Mouse (Mus musculus) embryonic facial prominence, embryonic 12.5 days (tissue): ENCODE results near the gene Gatb. TPM values are rescaled to one million over a fixed set of nuclear protein-coding genes. Genes with fewer than 3 reads are reported as not detected.

Experiments
- ATAC-seq: fragments of 200-750 bp; cut with Nextera tagmentation; 2 replicates; pipeline ENCODE4 v1.8.0; 2017; ENCODE audit not compliant: insufficient number of reproducible peaks, insufficient read depth, low FRiP score, low TSS enrichment
- H3K27ac ChIP-seq: fragments of 300-500 bp; sonication (generic); 2 replicates; pipeline ENCODE4 v1.5.1; 2016; ENCODE audit warnings: mild to moderate bottlenecking
- H3K27me3 ChIP-seq: fragments of 300-500 bp; sonication (generic); 2 replicates; pipeline ENCODE4 v1.6.1; 2016; ENCODE audit warnings: mild to moderate bottlenecking, moderate library complexity
- H3K36me3 ChIP-seq: fragments of 300-500 bp; sonication (generic); 2 replicates; pipeline ENCODE4 v1.6.1; 2016; ENCODE audit warnings: mild to moderate bottlenecking
- H3K4me1 ChIP-seq: fragments of 300-500 bp; sonication (generic); 2 replicates; pipeline ENCODE4 v1.6.1; 2016
- H3K4me2 ChIP-seq: fragments of 300-500 bp; sonication (generic); replicated peaks from 2 replicates; pipeline ENCODE4 v1.6.1; 2016; ENCODE audit warnings: mild to moderate bottlenecking, moderate library complexity
- H3K4me3 ChIP-seq: fragments of 300-500 bp; sonication (generic); 2 replicates; pipeline ENCODE4 v1.5.1; 2016; ENCODE audit warnings: mild to moderate bottlenecking
- H3K9ac ChIP-seq: fragments of 300-500 bp; sonication (generic); 2 replicates; pipeline ENCODE4 v1.6.1; 2016; ENCODE audit warnings: mild to moderate bottlenecking, moderate library complexity
- H3K9me3 ChIP-seq: fragments of 300-500 bp; sonication (generic); 2 replicates; pipeline ENCODE4 v1.6.1; 2016; ENCODE audit warnings: mild to moderate bottlenecking, moderate library complexity
- WGBS: fragments of 180-500 bp; shearing (Covaris S2); methylation state at CpG from one replicate; pipeline ENCODE4 v1.1.7; 2016; 5-methylcytosine and 5-hydroxymethylcytosine counted together
- polyA plus RNA-seq: library from polyadenylated mRNA; unstranded; fragments of >200 nt; fragmentation: Nextera tagmentation; extraction: Ambion mirVana; gene quantifications from 2 replicates; pipeline ENCODE4 v1.2.1, GENCODE M21; 2016

Gatb gene
- polyA plus RNA-seq, 1 experiment from 2014 or later = 23.5 TPM

- no peaks in the 10 kb centered on the region for H3K9me3 ChIP-seq
- H3K36me3 ChIP-seq = no peaks in the 10 kb centered on the region
- H3K4me2 ChIP-seq = no peak overlapping the region
- 93% methylated on average over 2 of the region's 2 CpGs for WGBS
- H3K4me1 ChIP-seq = no peaks in the 10 kb centered on the region
- no peak overlapping the region for H3K4me3 ChIP-seq
- no peak overlapping the region for H3K9ac ChIP-seq
- ATAC-seq = no peak
- H3K27me3 ChIP-seq = no peaks in the 10 kb centered on the region
- no peak overlapping the region for H3K27ac ChIP-seq
Observed at GRCm38 (mm10) chr3:85635591-85635990, 61.7 kb downstream of the Gatb start.

DNA sequence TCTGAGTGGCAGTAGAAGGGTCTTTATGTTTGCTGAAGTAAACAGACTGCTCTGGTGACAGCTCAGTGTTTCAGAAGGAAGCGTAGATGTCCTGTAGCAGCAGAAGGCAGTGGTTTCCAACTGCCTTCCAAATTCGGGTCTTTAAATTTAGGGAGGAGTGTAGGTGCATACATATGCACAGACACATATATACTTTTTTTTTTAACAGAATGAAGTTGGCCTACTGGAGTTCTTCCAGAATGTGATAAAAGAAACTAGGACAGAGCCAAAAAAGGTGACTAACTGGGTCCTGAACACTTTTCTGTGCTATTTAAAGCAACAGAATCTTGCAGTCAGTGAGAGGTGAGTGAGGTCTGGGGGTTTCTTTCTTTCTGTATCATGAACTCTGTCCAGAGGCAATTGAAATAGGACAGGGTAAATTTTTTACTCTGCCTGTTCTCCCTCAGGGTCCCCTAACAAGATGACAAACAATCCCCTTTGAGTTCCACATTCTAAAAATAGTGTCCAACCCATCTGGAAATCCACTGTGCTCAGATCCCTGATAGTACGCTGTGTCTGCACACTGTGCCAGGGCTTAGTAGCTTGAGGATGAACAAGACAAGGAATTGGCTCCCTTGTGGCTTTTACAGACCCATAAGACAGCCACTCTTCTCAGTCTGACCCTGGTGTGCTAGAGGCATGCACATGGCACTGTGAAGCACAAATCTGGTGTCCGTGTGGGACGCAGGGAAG is 63.0 kb downstream of the Gatb start:
- H3K36me3 ChIP-seq = no peaks in the 10 kb centered on the region
- ATAC-seq = no peak
- H3K9me3 ChIP-seq = no peaks in the 10 kb centered on the region
- no peak overlapping the region for H3K4me3 ChIP-seq
- H3K27me3 ChIP-seq = no peaks in the 10 kb centered on the region
- H3K9ac ChIP-seq = no peak overlapping the region
- H3K4me2 ChIP-seq = no peak overlapping the region
- WGBS = 83% methylated on average over 5 of the region's 5 CpGs
- no peak overlapping the region for H3K27ac ChIP-seq
- H3K4me1 ChIP-seq = no peaks in the 10 kb centered on the region

GRCm38 (mm10) chr3:85641751-85642150 is 67.8 kb downstream of the Gatb start:
- Histone ChIP-seq H3K27ac (no peak overlapping the region), H3K9me3 (no peaks in the 10 kb centered on the region), H3K36me3 (no peaks in the 10 kb centered on the region), H3K27me3 (no peaks in the 10 kb centered on the region), H3K4me1 (no peaks in the 10 kb centered on the region), H3K4me2 (no peak overlapping the region), H3K9ac (no peak overlapping the region), H3K4me3 (no peak overlapping the region)
- ATAC-seq = no peak
- 82% methylated on average over 3 of the region's 3 CpGs for WGBS

GRCm38 (mm10) chr3:85644814-85645213 is 70.9 kb downstream of the Gatb start:
- no peak for ATAC-seq
- H3K4me1 ChIP-seq = no peaks in the 10 kb centered on the region
- no peak overlapping the region for H3K4me3 ChIP-seq
- WGBS = 93% methylated on average over 3 of the region's 3 CpGs
- no peak overlapping the region for H3K27ac ChIP-seq
- no peaks in the 10 kb centered on the region for H3K27me3 ChIP-seq
- H3K9me3 ChIP-seq = no peaks in the 10 kb centered on the region
- H3K36me3 ChIP-seq = no peaks in the 10 kb centered on the region
- no peak overlapping the region for H3K9ac ChIP-seq
- no peak overlapping the region for H3K4me2 ChIP-seq

- ATAC-seq = no peak
- WGBS = 86% methylated on average over 7 of the region's 7 CpGs
- Histone ChIP-seq H3K36me3 (no peaks in the 10 kb centered on the region), H3K27ac (no peak overlapping the region), H3K4me1 (no peaks in the 10 kb centered on the region), H3K27me3 (no peaks in the 10 kb centered on the region), H3K9me3 (no peaks in the 10 kb centered on the region), H3K9ac (no peak overlapping the region), H3K4me2 (no peak overlapping the region), H3K4me3 (no peak overlapping the region)
Observed at GRCm38 (mm10) chr3:85645517-85646004, 71.6 kb downstream of the Gatb start.

DNA sequence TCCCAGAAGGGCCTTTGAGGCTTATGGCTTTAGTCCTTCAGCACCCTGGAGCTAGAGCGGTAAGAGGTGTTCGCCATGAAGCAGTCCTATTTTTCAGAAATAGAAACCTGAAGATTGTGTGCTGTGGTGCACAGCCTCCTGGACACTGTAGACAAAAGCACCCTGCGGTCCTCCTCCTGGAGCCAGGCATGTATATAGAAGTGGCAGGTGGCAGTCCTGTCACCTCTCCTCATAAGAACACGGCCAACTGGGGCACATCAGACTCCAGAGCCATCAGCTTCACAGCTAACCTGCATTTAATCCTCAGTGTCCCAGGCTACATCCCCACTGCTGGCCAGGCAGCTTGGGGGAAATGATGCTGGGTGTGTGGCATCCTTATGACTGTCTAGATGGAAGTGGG is 75.3 kb downstream of the Gatb start:
- H3K27me3 ChIP-seq = no peaks in the 10 kb centered on the region
- no peaks in the 10 kb centered on the region for H3K9me3 ChIP-seq
- no peak overlapping the region for H3K4me2 ChIP-seq
- 90% methylated on average over 4 of the region's 4 CpGs for WGBS
- no peaks in the 10 kb centered on the region for H3K4me1 ChIP-seq
- H3K9ac ChIP-seq = no peak overlapping the region
- no peak for ATAC-seq
- no peak overlapping the region for H3K27ac ChIP-seq
- no peak overlapping the region for H3K4me3 ChIP-seq
- H3K36me3 ChIP-seq = 0 out of 2 replicates have a peak, but pooled peaks cover 5% of the 10 kb centered on the region

DNA sequence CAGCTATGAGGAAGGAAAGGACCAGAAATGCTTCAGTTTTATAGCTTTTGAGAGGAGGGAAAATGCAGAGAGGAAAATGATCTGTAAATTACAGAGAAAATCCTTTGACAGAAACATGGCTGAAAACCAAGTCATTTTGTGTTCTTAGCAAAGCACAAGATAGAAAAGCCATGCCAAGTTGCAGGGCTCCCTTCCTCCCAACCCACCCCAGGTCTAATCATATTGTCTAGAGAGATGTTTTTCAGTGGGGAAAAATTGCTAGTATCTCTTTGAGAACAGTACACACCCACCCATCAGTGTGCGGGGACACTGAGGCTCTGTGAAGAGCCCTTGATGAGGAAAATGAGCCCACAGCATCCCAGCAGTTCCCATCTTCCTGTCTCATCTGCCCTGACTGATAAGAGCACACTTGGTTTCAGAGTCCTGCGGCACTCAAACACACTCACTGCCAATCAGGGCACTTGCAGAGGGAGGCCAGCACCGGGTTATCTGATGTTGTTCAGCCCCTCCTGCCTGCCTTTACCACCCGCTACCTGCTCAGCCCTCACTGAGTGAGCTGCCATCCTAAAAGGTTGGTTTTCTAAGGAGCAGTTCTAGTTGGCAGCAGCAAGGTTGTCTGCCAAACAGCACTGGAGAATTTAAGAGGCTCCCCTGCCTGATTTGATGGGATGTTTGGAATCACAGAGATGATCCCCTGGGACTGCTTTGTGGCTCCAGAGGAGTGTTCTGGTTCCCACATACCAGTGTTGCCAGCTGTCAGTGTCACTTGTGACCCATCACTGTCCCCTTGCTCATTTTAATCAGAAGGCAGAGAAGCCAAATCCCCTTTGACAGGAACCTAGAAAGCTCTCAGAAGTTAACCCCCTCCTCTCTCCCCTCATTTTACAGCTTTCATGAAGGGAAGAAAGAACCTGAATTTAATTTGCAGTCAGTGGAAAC is 79.1 kb downstream of the Gatb start:
- Histone ChIP-seq H3K4me2 (no peak overlapping the region), H3K27me3 (no peaks in the 10 kb centered on the region), H3K36me3 (0 out of 2 replicates have a peak, but pooled peaks cover 5% of the 10 kb centered on the region), H3K27ac (no peak overlapping the region), H3K9ac (no peak overlapping the region), H3K4me1 (0 out of 2 replicates have a peak, but pooled peaks cover 5% of the 10 kb centered on the region), H3K9me3 (no peaks in the 10 kb centered on the region), H3K4me3 (no peak overlapping the region)
- WGBS = 84% methylated on average over 4 of the region's 4 CpGs
- ATAC-seq = no peak

DNA sequence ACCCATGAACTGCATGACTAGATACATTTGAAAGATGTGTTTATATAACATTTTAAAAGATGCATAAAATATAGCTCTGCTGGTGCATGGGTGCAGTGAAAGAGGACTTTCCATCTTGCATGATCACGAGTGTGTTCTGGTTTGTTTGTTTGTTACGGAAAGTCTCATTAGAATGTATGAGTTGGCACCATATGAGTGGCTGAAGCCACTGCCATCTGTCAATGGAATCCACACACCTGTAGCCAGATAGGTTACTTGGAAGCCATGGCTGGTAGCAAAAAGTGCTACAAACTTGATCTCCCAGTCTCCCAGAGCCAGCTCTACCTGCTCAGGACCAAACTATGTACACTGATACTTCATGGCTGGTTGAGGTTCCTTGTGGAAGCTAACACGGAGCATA is 81.6 kb downstream of the Gatb start:
- no peak overlapping the region for H3K27ac ChIP-seq
- H3K27me3 ChIP-seq = no peaks in the 10 kb centered on the region
- H3K4me2 ChIP-seq = no peak overlapping the region
- no peak overlapping the region for H3K4me3 ChIP-seq
- H3K36me3 ChIP-seq = 0 out of 2 replicates have a peak, but pooled peaks cover 5% of the 10 kb centered on the region
- 97% methylated on average over 3 of the region's 3 CpGs for WGBS
- 0 out of 2 replicates have a peak, but pooled peaks cover 10% of the 10 kb centered on the region for H3K4me1 ChIP-seq
- H3K9me3 ChIP-seq = no peaks in the 10 kb centered on the region
- H3K9ac ChIP-seq = no peak overlapping the region
- no peak for ATAC-seq

GRCm38 (mm10) chr3:85659681-85660080 is 85.8 kb downstream of the Gatb start:
- Histone ChIP-seq H3K27me3 (no peaks in the 10 kb centered on the region), H3K9me3 (no peaks in the 10 kb centered on the region), H3K4me1 (0 out of 2 replicates have a peak, but pooled peaks cover 10% of the 10 kb centered on the region), H3K36me3 (no peaks in the 10 kb centered on the region), H3K27ac (no peak overlapping the region), H3K4me2 (no peak overlapping the region), H3K9ac (no peak overlapping the region), H3K4me3 (no peak overlapping the region)
- 82% methylated on average over 7 of the region's 7 CpGs for WGBS
- no peak for ATAC-seq

GRCm38 (mm10) chr3:85661926-85662813 is 88.3 kb downstream of the Gatb start:
- no peaks in the 10 kb centered on the region for H3K36me3 ChIP-seq
- no peak overlapping the region for H3K4me2 ChIP-seq
- no peak overlapping the region for H3K4me3 ChIP-seq
- H3K9me3 ChIP-seq = no peaks in the 10 kb centered on the region
- 79% methylated on average over 10 of the region's 10 CpGs for WGBS
- no peak for ATAC-seq
- no peaks in the 10 kb centered on the region for H3K27me3 ChIP-seq
- no peak overlapping the region for H3K27ac ChIP-seq
- no peak overlapping the region for H3K9ac ChIP-seq
- 0 out of 2 replicates have a peak, but pooled peaks cover 6% of the 10 kb centered on the region for H3K4me1 ChIP-seq

DNA sequence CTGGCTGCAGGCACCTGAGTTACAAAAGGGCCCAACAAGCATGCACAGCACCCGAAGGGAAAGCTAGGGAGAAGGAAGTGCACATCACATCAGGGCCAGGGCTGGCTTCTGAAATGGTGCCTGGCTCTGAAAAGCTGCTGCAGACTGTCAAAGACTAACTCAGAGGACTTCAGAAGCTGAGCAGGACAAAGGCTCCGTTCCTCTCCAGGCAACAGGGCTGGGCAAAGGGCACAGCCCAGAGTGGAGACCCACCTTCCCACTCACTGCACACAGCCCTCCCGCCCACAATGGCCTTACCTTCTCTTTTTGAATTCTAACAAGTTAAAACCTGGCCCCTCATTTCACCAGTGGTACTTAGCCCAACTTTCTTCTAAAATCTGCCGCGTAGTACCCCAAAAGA is 89.9 kb downstream of the Gatb start:
- no peak overlapping the region for H3K4me2 ChIP-seq
- WGBS = 74% methylated on average over 5 of the region's 5 CpGs
- no peaks in the 10 kb centered on the region for H3K36me3 ChIP-seq
- H3K9me3 ChIP-seq = no peaks in the 10 kb centered on the region
- H3K27ac ChIP-seq = no peak overlapping the region
- H3K4me3 ChIP-seq = no peak overlapping the region
- no peaks in the 10 kb centered on the region for H3K27me3 ChIP-seq
- H3K4me1 ChIP-seq = 0 out of 2 replicates have a peak, but pooled peaks cover 5% of the 10 kb centered on the region
- no peak overlapping the region for H3K9ac ChIP-seq
- ATAC-seq = no peak
